Mouse (Mus musculus) mature B cell (primary cell): ENCODE results near the gene Mtrr.
"Not testable (repeated sequence)": the region's sequence is repeated elsewhere in the genome, so short reads cannot be mapped to it uniquely, and the experiment has no call there.

Source experiments
- in situ Hi-C: fragments of 300-500 bp; cut with MboI; formaldehyde crosslinking; loops from 2 replicates; pipeline ENCODE4 v1.14.3; 2019

Gene Mtrr

GRCm38 (mm10) chr13:68568548-68568947, 13.4 kb downstream of the Mtrr start:
- in situ Hi-C loops = no loop called here

- in situ Hi-C loops = no loop called here
Measured at GRCm38 (mm10) chr13:68568110-68568509, 13.8 kb downstream of the Mtrr start.

GRCm38 (mm10) chr13:68553391-68553790, 28.6 kb downstream of the Mtrr start:
- in situ Hi-C loops = not testable (repeated sequence)
